Mouse (Mus musculus): ENCODE results near the gene Cnksr3. TPM values are rescaled to one million over a fixed set of nuclear protein-coding genes. Genes with fewer than 3 reads are reported as not detected.

The Cnksr3 gene
- polyA plus RNA-seq, 1 experiment from 2014 or later: 9.5 TPM

- 87% methylated on average over 7 of the region's 7 CpGs for WGBS
- H3K27ac ChIP-seq: no peak overlapping the region
- no peaks in the 10 kb centered on the region for H3K27me3 ChIP-seq (ENCODE audit: poor library complexity, severe bottlenecking)
- peaks cover 17% of the 10 kb centered on the region for H3K4me1 ChIP-seq
- H3K36me3 ChIP-seq (replicated peaks): no peaks in the 10 kb centered on the region
- peaks cover 4% of the 10 kb centered on the region; the same call in 1 of the 2 replicates for H3K9me3 ChIP-seq
- DNase-seq (ENCODE audit: extremely low spot score, low spot score): no peak
- no peak overlapping the region for H3K4me3 ChIP-seq
These were observed 24.2 kb downstream of the Cnksr3 start for GRCm38 (mm10) chr10:7187881-7188280.

- WGBS: 93% methylated on average over 5 of the region's 5 CpGs
- H3K36me3 ChIP-seq (replicated peaks): no peaks in the 10 kb centered on the region
- peaks cover 22% of the 10 kb centered on the region for H3K4me1 ChIP-seq
- peaks cover 4% of the 10 kb centered on the region; the same call in 1 of the 2 replicates for H3K9me3 ChIP-seq
- no peak overlapping the region for H3K4me3 ChIP-seq
- H3K27ac ChIP-seq: no peak overlapping the region
- H3K27me3 ChIP-seq (ENCODE audit: poor library complexity, severe bottlenecking): no peaks in the 10 kb centered on the region
- DNase-seq (ENCODE audit: extremely low spot score, low spot score): no peak
These were observed 25.0 kb downstream of the Cnksr3 start for GRCm38 (mm10) chr10:7186992-7187391.

GRCm38 (mm10) chr10:7186018-7186417 is 26.0 kb downstream of the Cnksr3 start:
- Histone ChIP-seq H3K27ac (no peak overlapping the region), H3K36me3 (replicated peaks) (no peaks in the 10 kb centered on the region), H3K4me3 (no peak overlapping the region), H3K27me3 (ENCODE audit: poor library complexity, severe bottlenecking) (no peaks in the 10 kb centered on the region), H3K9me3 (peaks cover 4% of the 10 kb centered on the region; the same call in 1 of the 2 replicates), H3K4me1 (peaks cover 22% of the 10 kb centered on the region)
- 95% methylated on average over 5 of the region's 5 CpGs for WGBS
- DNase-seq (ENCODE audit: extremely low spot score, low spot score): no peak

- H3K4me3 ChIP-seq: no peak overlapping the region
- WGBS: 49% methylated on average over 6 of the region's 6 CpGs
- 0 out of 2 replicates have a peak overlapping the region, but pooled peaks have one; percentile 26 for H3K27ac ChIP-seq
These were observed 28.8 kb downstream of the Cnksr3 start for GRCm38 (mm10) chr10:7183171-7183631.

GRCm38 (mm10) chr10:7182555-7183170 is 29.4 kb downstream of the Cnksr3 start:
- H3K27me3 ChIP-seq (ENCODE audit: poor library complexity, severe bottlenecking): no peaks in the 10 kb centered on the region
- no peaks in the 10 kb centered on the region for H3K36me3 ChIP-seq (replicated peaks)
- no peak for DNase-seq (ENCODE audit: extremely low spot score, low spot score)
- peaks cover 4% of the 10 kb centered on the region; the same call in 1 of the 2 replicates for H3K9me3 ChIP-seq
- H3K4me3 ChIP-seq: no peak overlapping the region
- 84% methylated on average over 12 of the region's 12 CpGs for WGBS
- H3K4me1 ChIP-seq: peaks cover 31% of the 10 kb centered on the region
- H3K27ac ChIP-seq: 0 out of 2 replicates have a peak overlapping the region, but pooled peaks have one; percentile 26

More at GRCm38 (mm10) chr10:7183171-7183631, 28.8 kb downstream of the Cnksr3 start:
- peak; percentile 22 for DNase-seq (ENCODE audit: extremely low spot score, low spot score)
- Histone ChIP-seq H3K9me3 (peaks cover 4% of the 10 kb centered on the region; the same call in 1 of the 2 replicates), H3K27me3 (ENCODE audit: poor library complexity, severe bottlenecking) (no peaks in the 10 kb centered on the region), H3K36me3 (replicated peaks) (no peaks in the 10 kb centered on the region), H3K4me1 (peaks cover 35% of the 10 kb centered on the region)

GRCm38 (mm10) chr10:7180296-7180695 is 31.7 kb downstream of the Cnksr3 start:
- no peak for DNase-seq (ENCODE audit: extremely low spot score, low spot score)
- WGBS: 85% methylated on average over 5 of the region's 5 CpGs
- Histone ChIP-seq H3K27me3 (ENCODE audit: poor library complexity, severe bottlenecking) (no peaks in the 10 kb centered on the region), H3K9me3 (peaks cover under 1% of the 10 kb centered on the region; the same call in 1 of the 2 replicates), H3K4me1 (peaks cover 39% of the 10 kb centered on the region), H3K36me3 (replicated peaks) (no peaks in the 10 kb centered on the region), H3K27ac (no peak overlapping the region), H3K4me3 (no peak overlapping the region)

GRCm38 (mm10) chr10:7178571-7178970 is 33.5 kb downstream of the Cnksr3 start:
- H3K4me1 ChIP-seq: peaks cover 33% of the 10 kb centered on the region
- 85% methylated on average over 10 of the region's 10 CpGs for WGBS
- H3K36me3 ChIP-seq (replicated peaks): no peaks in the 10 kb centered on the region
- no peak overlapping the region for H3K4me3 ChIP-seq
- H3K27ac ChIP-seq: no peak overlapping the region
- no peaks in the 10 kb centered on the region for H3K27me3 ChIP-seq (ENCODE audit: poor library complexity, severe bottlenecking)
- DNase-seq (ENCODE audit: extremely low spot score, low spot score): no peak
- H3K9me3 ChIP-seq: no peaks in the 10 kb centered on the region

GRCm38 (mm10) chr10:7176205-7176910 is 35.7 kb downstream of the Cnksr3 start:
- DNase-seq (ENCODE audit: extremely low spot score, low spot score): no peak
- H3K27ac ChIP-seq: no peak overlapping the region
- H3K36me3 ChIP-seq (replicated peaks): 0 out of 2 replicates have a peak, but pooled peaks cover 2% of the 10 kb centered on the region
- H3K4me3 ChIP-seq: no peak overlapping the region
- no peaks in the 10 kb centered on the region for H3K9me3 ChIP-seq
- H3K27me3 ChIP-seq (ENCODE audit: poor library complexity, severe bottlenecking): no peaks in the 10 kb centered on the region
- WGBS: 87% methylated on average over 8 of the region's 8 CpGs
- peaks cover 21% of the 10 kb centered on the region for H3K4me1 ChIP-seq

GRCm38 (mm10) chr10:7174480-7174879 is 37.6 kb downstream of the Cnksr3 start:
- Histone ChIP-seq H3K4me3 (no peak overlapping the region), H3K4me1 (peaks cover 20% of the 10 kb centered on the region), H3K36me3 (replicated peaks) (peaks cover 9% of the 10 kb centered on the region), H3K27ac (no peak overlapping the region), H3K9me3 (no peaks in the 10 kb centered on the region; the same call in 1 of the 2 replicates), H3K27me3 (ENCODE audit: poor library complexity, severe bottlenecking) (no peaks in the 10 kb centered on the region)
- no peak for DNase-seq (ENCODE audit: extremely low spot score, low spot score)
- WGBS: 48% methylated on average over 2 of the region's 2 CpGs

- Histone ChIP-seq H3K9me3 (no peaks in the 10 kb centered on the region; the same call in 1 of the 2 replicates), H3K4me1 (peaks cover 8% of the 10 kb centered on the region; the same call in 1 of the 2 replicates), H3K27ac (no peak overlapping the region), H3K36me3 (replicated peaks) (peaks cover 9% of the 10 kb centered on the region), H3K27me3 (ENCODE audit: poor library complexity, severe bottlenecking) (no peaks in the 10 kb centered on the region), H3K4me3 (no peak overlapping the region)
- no peak for DNase-seq (ENCODE audit: extremely low spot score, low spot score)
- WGBS: 91% methylated on average over 1 of the region's 1 CpGs
These were observed 38.9 kb downstream of the Cnksr3 start for GRCm38 (mm10) chr10:7173098-7173497.

GRCm38 (mm10) chr10:7170434-7170833 is 41.6 kb downstream of the Cnksr3 start:
- no peak overlapping the region for H3K4me3 ChIP-seq
- H3K27ac ChIP-seq: no peak overlapping the region
- no peaks in the 10 kb centered on the region for H3K4me1 ChIP-seq
- no peaks in the 10 kb centered on the region for H3K27me3 ChIP-seq (ENCODE audit: poor library complexity, severe bottlenecking)
- 91% methylated on average over 3 of the region's 3 CpGs for WGBS
- no peaks in the 10 kb centered on the region; the same call in 1 of the 2 replicates for H3K9me3 ChIP-seq
- no peak for DNase-seq (ENCODE audit: extremely low spot score, low spot score)
- peaks cover 9% of the 10 kb centered on the region for H3K36me3 ChIP-seq (replicated peaks)

GRCm38 (mm10) chr10:7163031-7163430 is 49.0 kb downstream of the Cnksr3 start:
- H3K27me3 ChIP-seq (ENCODE audit: poor library complexity, severe bottlenecking): no peaks in the 10 kb centered on the region
- 50% methylated on average over 12 of the region's 12 CpGs for WGBS
- DNase-seq (ENCODE audit: extremely low spot score, low spot score): no peak
- H3K27ac ChIP-seq: no peak overlapping the region
- peaks cover 23% of the 10 kb centered on the region for H3K4me1 ChIP-seq
- no peak overlapping the region for H3K4me3 ChIP-seq
- H3K36me3 ChIP-seq (replicated peaks): peaks cover 16% of the 10 kb centered on the region
- no peaks in the 10 kb centered on the region for H3K9me3 ChIP-seq

GRCm38 (mm10) chr10:7159061-7159511 is 53.0 kb downstream of the Cnksr3 start:
- H3K36me3 ChIP-seq (replicated peaks): peaks cover 33% of the 10 kb centered on the region
- peaks cover 22% of the 10 kb centered on the region for H3K4me1 ChIP-seq
- H3K27ac ChIP-seq: no peak overlapping the region
- no peaks in the 10 kb centered on the region for H3K27me3 ChIP-seq (ENCODE audit: poor library complexity, severe bottlenecking)
- H3K9me3 ChIP-seq: no peaks in the 10 kb centered on the region
- no peak for DNase-seq (ENCODE audit: extremely low spot score, low spot score)
- WGBS: 85% methylated on average over 7 of the region's 7 CpGs
- no peak overlapping the region for H3K4me3 ChIP-seq
